Mouse (Mus musculus): ENCODE data around the gene Lrp10. TPM values are rescaled to one million over a fixed set of nuclear protein-coding genes. Genes with fewer than 3 reads are reported as not detected.

Gene Lrp10
- polyA plus RNA-seq, 1 experiment from 2014 or later: 20.9 TPM

- DNase-seq (no peak), ATAC-seq (no peak)
- TF ChIP-seq EP300 (IDR thresholded peaks at IDR 0.05; ENCODE audit: low read depth) (no peak), CTCF (IDR thresholded peaks at IDR 0.05; ENCODE audit: low read depth) (no peak)
- Histone ChIP-seq H3K9me3 (ENCODE audit: low read length) (no peaks in the 10 kb centered on the region), H3K36me3 (replicated peaks; ENCODE audit: insufficient read depth, low read length) (no peaks in the 10 kb centered on the region), H3K4me2 (ENCODE audit: low read depth, low read length) (no peak overlapping the region), H3K27me3 (ENCODE audit: insufficient read depth, low read length) (no peaks in the 10 kb centered on the region), H3K4me3 (ENCODE audit: low read depth, low read length) (no peak overlapping the region), H3K27ac (ENCODE audit: low read depth) (no peak overlapping the region), H3K4me1 (ENCODE audit: insufficient read depth) (0 out of 2 replicates have a peak, but pooled peaks cover 6% of the 10 kb centered on the region), H3K9ac (replicated peaks) (no peak overlapping the region)
- WGBS (ENCODE audit: insufficient replicate concordance): 51% methylated on average over 2 of the region's 2 CpGs
Measured at GRCm38 (mm10) chr14:54487732-54488131, 23.8 kb downstream of the Lrp10 start.

GRCm38 (mm10) chr14:54488350-54488749 is 24.4 kb downstream of the Lrp10 start:
- Histone ChIP-seq H3K36me3 (replicated peaks; ENCODE audit: insufficient read depth, low read length) (no peaks in the 10 kb centered on the region), H3K4me1 (ENCODE audit: insufficient read depth) (0 out of 2 replicates have a peak, but pooled peaks cover 8% of the 10 kb centered on the region), H3K27me3 (ENCODE audit: insufficient read depth, low read length) (no peaks in the 10 kb centered on the region), H3K9ac (replicated peaks) (no peak overlapping the region), H3K9me3 (ENCODE audit: low read length) (no peaks in the 10 kb centered on the region), H3K27ac (ENCODE audit: low read depth) (no peak overlapping the region), H3K4me2 (ENCODE audit: low read depth, low read length) (no peak overlapping the region), H3K4me3 (ENCODE audit: low read depth, low read length) (no peak overlapping the region)
- TF ChIP-seq EP300 (IDR thresholded peaks at IDR 0.05; ENCODE audit: low read depth): no peak
- TF ChIP-seq CTCF (IDR thresholded peaks at IDR 0.05; ENCODE audit: low read depth): no peak
- no peak for DNase-seq
- no peak for ATAC-seq

GRCm38 (mm10) chr14:54492345-54493131 is 28.6 kb downstream of the Lrp10 start:
- Histone ChIP-seq H3K36me3 (replicated peaks; ENCODE audit: insufficient read depth, low read length) (no peaks in the 10 kb centered on the region), H3K9ac (replicated peaks) (no peak overlapping the region), H3K27ac (ENCODE audit: low read depth) (no peak overlapping the region), H3K4me1 (ENCODE audit: insufficient read depth) (0 out of 2 replicates have a peak, but pooled peaks cover 8% of the 10 kb centered on the region), H3K4me2 (ENCODE audit: low read depth, low read length) (no peak overlapping the region), H3K27me3 (ENCODE audit: insufficient read depth, low read length) (no peaks in the 10 kb centered on the region), H3K4me3 (ENCODE audit: low read depth, low read length) (no peak overlapping the region), H3K9me3 (ENCODE audit: low read length) (no peaks in the 10 kb centered on the region)
- TF ChIP-seq CTCF (IDR thresholded peaks at IDR 0.05; ENCODE audit: low read depth) (no peak), EP300 (IDR thresholded peaks at IDR 0.05; ENCODE audit: low read depth) (no peak)
- WGBS (ENCODE audit: insufficient replicate concordance): 58% methylated on average over 18 of the region's 18 CpGs
- DNase-seq (no peak), ATAC-seq (no peak; the same call in 1 of the 2 replicates)

GRCm38 (mm10) chr14:54493236-54493635 is 29.3 kb downstream of the Lrp10 start:
- TF ChIP-seq EP300 (IDR thresholded peaks at IDR 0.05; ENCODE audit: low read depth) (no peak), CTCF (IDR thresholded peaks at IDR 0.05; ENCODE audit: low read depth) (no peak)
- Histone ChIP-seq H3K36me3 (replicated peaks; ENCODE audit: insufficient read depth, low read length) (no peaks in the 10 kb centered on the region), H3K4me3 (ENCODE audit: low read depth, low read length) (no peak overlapping the region), H3K27ac (ENCODE audit: low read depth) (no peak overlapping the region), H3K4me2 (ENCODE audit: low read depth, low read length) (no peak overlapping the region), H3K9me3 (ENCODE audit: low read length) (no peaks in the 10 kb centered on the region), H3K9ac (replicated peaks) (no peak overlapping the region), H3K27me3 (ENCODE audit: insufficient read depth, low read length) (no peaks in the 10 kb centered on the region), H3K4me1 (ENCODE audit: insufficient read depth) (0 out of 2 replicates have a peak, but pooled peaks cover 8% of the 10 kb centered on the region)
- 75% methylated on average over 5 of the region's 5 CpGs for WGBS (ENCODE audit: insufficient replicate concordance)
- ATAC-seq (no peak), DNase-seq (no peak)

- H3K9ac ChIP-seq (replicated peaks): no peak overlapping the region
- H3K4me2 ChIP-seq (ENCODE audit: low read depth, low read length): no peak overlapping the region
- WGBS (ENCODE audit: insufficient replicate concordance): 2% methylated on average over 3 of the region's 3 CpGs
- ATAC-seq (peak; percentile 72), DNase-seq (peak; percentile 81)
- H3K4me1 ChIP-seq (ENCODE audit: insufficient read depth): 0 out of 2 replicates have a peak, but pooled peaks cover 8% of the 10 kb centered on the region
- TF ChIP-seq EP300 (IDR thresholded peaks at IDR 0.05; ENCODE audit: low read depth): no peak
- TF ChIP-seq CTCF (IDR thresholded peaks at IDR 0.05; ENCODE audit: low read depth): peak; percentile 97
- H3K9me3 ChIP-seq (ENCODE audit: low read length): no peaks in the 10 kb centered on the region
- H3K27me3 ChIP-seq (ENCODE audit: insufficient read depth, low read length): no peaks in the 10 kb centered on the region
- H3K27ac ChIP-seq (ENCODE audit: low read depth): no peak overlapping the region
- H3K4me3 ChIP-seq (ENCODE audit: low read depth, low read length): no peak overlapping the region
- no peaks in the 10 kb centered on the region for H3K36me3 ChIP-seq (replicated peaks; ENCODE audit: insufficient read depth, low read length)
Measured at GRCm38 (mm10) chr14:54494234-54494633, 30.3 kb downstream of the Lrp10 start.

- Histone ChIP-seq H3K36me3 (replicated peaks; ENCODE audit: insufficient read depth, low read length) (no peaks in the 10 kb centered on the region), H3K9me3 (ENCODE audit: low read length) (no peaks in the 10 kb centered on the region), H3K27me3 (ENCODE audit: insufficient read depth, low read length) (no peaks in the 10 kb centered on the region), H3K4me3 (ENCODE audit: low read depth, low read length) (no peak overlapping the region), H3K27ac (ENCODE audit: low read depth) (no peak overlapping the region), H3K4me2 (ENCODE audit: low read depth, low read length) (no peak overlapping the region), H3K9ac (replicated peaks) (no peak overlapping the region), H3K4me1 (ENCODE audit: insufficient read depth) (0 out of 2 replicates have a peak, but pooled peaks cover 8% of the 10 kb centered on the region)
- ATAC-seq (no peak), DNase-seq (no peak)
- TF ChIP-seq EP300 (IDR thresholded peaks at IDR 0.05; ENCODE audit: low read depth): no peak
- no peak for TF ChIP-seq CTCF (IDR thresholded peaks at IDR 0.05; ENCODE audit: low read depth)
- 74% methylated on average over 14 of the region's 14 CpGs for WGBS (ENCODE audit: insufficient replicate concordance)
Measured at GRCm38 (mm10) chr14:54496706-54497105, 32.8 kb downstream of the Lrp10 start.

All from liver, postnatal 0 days (tissue).